Mouse (Mus musculus): ENCODE measurements around the gene Dgkz.

- no peak for TF ChIP-seq CTCF (IDR thresholded peaks at IDR 0.05; ENCODE audit: borderline replicate concordance, control insufficient read depth, extremely low read depth, insufficient read depth, low read length, poor library complexity)
- TF ChIP-seq POLR2A (IDR thresholded peaks at IDR 0.05; ENCODE audit: control insufficient read depth, extremely low read depth, insufficient read depth, low read length, poor library complexity), result no peak
Measured at GRCm38 (mm10) chr2:91932160-91932711, 43.4 kb downstream of the Dgkz start, which contains the start of gene Mdk.
